Mouse (Mus musculus): Measurements from ENCODE around the gene Rnf220.

- TF ChIP-seq EP300 (IDR thresholded peaks at IDR 0.05; ENCODE audit: low read depth) (no peak), CTCF (IDR thresholded peaks at IDR 0.05; ENCODE audit: low read depth) (no peak)
Observed at GRCm38 (mm10) chr4:117316800-117317199, 180.1 kb downstream of the Rnf220 start.

Data from liver, postnatal 0 days (tissue).